Mouse (Mus musculus) hindbrain, embryonic 10.5 days (tissue): Measurements from ENCODE around the gene 2300003K06Rik. TPM values are rescaled to one million over a fixed set of nuclear protein-coding genes. Genes with fewer than 3 reads are reported as not detected.
"Not testable (repeated sequence)": the region's sequence is repeated elsewhere in the genome, so short reads cannot be mapped to it uniquely, and the experiment has no call there.

ENCODE experiments used
- DNase-seq: peaks from one replicate; pipeline ENCODE4 v3.0.0-alpha.2; 2017; ENCODE audit warnings: low spot score
- H3K27ac ChIP-seq: fragments of 300-500 bp; sonication (generic); 2 replicates; pipeline ENCODE4 v1.5.1; 2016; ENCODE audit warnings: mild to moderate bottlenecking, moderate library complexity
- H3K27me3 ChIP-seq: fragments of 300-500 bp; sonication (generic); 2 replicates; pipeline ENCODE4 v1.6.1; 2016; ENCODE audit warnings: mild to moderate bottlenecking; ENCODE audit not compliant: poor library complexity, insufficient read depth, severe bottlenecking
- H3K36me3 ChIP-seq: fragments of 300-500 bp; sonication (generic); 2 replicates; pipeline ENCODE4 v1.6.1; 2016; ENCODE audit warnings: mild to moderate bottlenecking, moderate library complexity
- H3K4me1 ChIP-seq: fragments of 300-500 bp; sonication (generic); replicated peaks from 2 replicates; pipeline ENCODE4 v1.6.1; 2016; ENCODE audit warnings: mild to moderate bottlenecking
- H3K4me3 ChIP-seq: fragments of 300-500 bp; sonication (generic); 2 replicates; pipeline ENCODE4 v1.5.1; 2016; ENCODE audit warnings: mild to moderate bottlenecking, moderate library complexity
- H3K9me3 ChIP-seq: fragments of 300-500 bp; sonication (generic); 2 replicates; pipeline ENCODE4 v1.6.1; 2016; ENCODE audit warnings: mild to moderate bottlenecking, moderate library complexity
- WGBS: fragments of 180-500 bp; shearing (Covaris S2); methylation state at CpG from one replicate; pipeline ENCODE4 v1.1.7; 2016; 5-methylcytosine and 5-hydroxymethylcytosine counted together
- polyA plus RNA-seq: library from polyadenylated mRNA; unstranded; fragments of >200 nt; fragmentation: Nextera tagmentation; extraction: Ambion mirVana; gene quantifications from 2 replicates; pipeline ENCODE4 v1.2.1, GENCODE M21; 2016

Gene 2300003K06Rik
- polyA plus RNA-seq, 1 experiment from 2014 or later = not detected

GRCm38 (mm10) chr11:99798832-99799231, 39.0 kb downstream of the 2300003K06Rik start, which contains the start of gene Gm11569:
TSS of gene Gm11569 (minus strand) at chr11:99798932.
- WGBS = no CpG with 5 or more reads among the region's 1 CpGs

GRCm38 (mm10) chr11:99793367-99793766, 44.5 kb downstream of the 2300003K06Rik start, which contains the start of gene Gm11596:
TSS of gene Gm11596 (minus strand) at chr11:99793467.
- H3K4me3 ChIP-seq = no peak within 1 kb of the TSS
- no peaks in the 10 kb centered on the region for H3K36me3 ChIP-seq
- H3K27ac ChIP-seq = no peak within 1 kb of the TSS
- H3K4me1 ChIP-seq = no peaks in the 10 kb centered on the region
- H3K9me3 ChIP-seq = no peaks in the 10 kb centered on the region
- WGBS = 83% methylated on average over 2 of the region's 2 CpGs
- DNase-seq = no peak
- H3K27me3 ChIP-seq = no peaks in the 10 kb centered on the region

More at GRCm38 (mm10) chr11:99798832-99799231, 39.0 kb downstream of the 2300003K06Rik start, which contains the start of gene Gm11569:
- not testable (repeated sequence) for H3K36me3 ChIP-seq, H3K9me3 ChIP-seq, H3K27ac ChIP-seq, H3K4me3 ChIP-seq, H3K4me1 ChIP-seq, H3K27me3 ChIP-seq, DNase-seq

Other genes starting within 250 kb of the 2300003K06Rik start
- not detected in 2 replicates for gene Krtap1-3, start 246.7 kb downstream of the 2300003K06Rik start, polyA plus RNA-seq
- gene Krtap9-3, start 240.0 kb downstream of the 2300003K06Rik start, polyA plus RNA-seq = not detected in 2 replicates
- not detected in 2 replicates for gene Gm11938, start 234.8 kb downstream of the 2300003K06Rik start, polyA plus RNA-seq
- not detected in 2 replicates for gene Gm11937, start 227.9 kb downstream of the 2300003K06Rik start, polyA plus RNA-seq
- gene Krtap2-4, start 223.2 kb downstream of the 2300003K06Rik start, polyA plus RNA-seq = not detected in 2 replicates
- not detected in 2 replicates for gene Gm11562, start 217.6 kb downstream of the 2300003K06Rik start, polyA plus RNA-seq
- gene Krtap4-1, start 209.8 kb downstream of the 2300003K06Rik start, polyA plus RNA-seq = not detected in 2 replicates
- gene Krtap4-2, start 203.0 kb downstream of the 2300003K06Rik start, polyA plus RNA-seq = not detected in 2 replicates
- not detected in 2 replicates for gene Krtap4-7, start 194.0 kb downstream of the 2300003K06Rik start, polyA plus RNA-seq
- gene Gm11555, start 187.8 kb downstream of the 2300003K06Rik start, polyA plus RNA-seq = not detected in 2 replicates
- gene Gm11563, start 179.1 kb downstream of the 2300003K06Rik start, polyA plus RNA-seq = not detected in 2 replicates
- not detected in 2 replicates for gene Krtap4-6, start 172.1 kb downstream of the 2300003K06Rik start, polyA plus RNA-seq
- not detected in 2 replicates for gene Gm14190, start 147.3 kb downstream of the 2300003K06Rik start, polyA plus RNA-seq
- not detected in 2 replicates for gene Gm14180, start 103.8 kb downstream of the 2300003K06Rik start, polyA plus RNA-seq
- gene Gm11595, start 65.2 kb downstream of the 2300003K06Rik start, polyA plus RNA-seq = not detected in 2 replicates
- gene Krtap4-8, start 57.4 kb downstream of the 2300003K06Rik start, polyA plus RNA-seq = not detected in 2 replicates
- not detected in 2 replicates for gene Krtap4-9, start 52.9 kb downstream of the 2300003K06Rik start, polyA plus RNA-seq
- not detected in 2 replicates for gene Gm11596, start 44.6 kb downstream of the 2300003K06Rik start, polyA plus RNA-seq
- not detected in 2 replicates for gene Gm11569, start 39.1 kb downstream of the 2300003K06Rik start, polyA plus RNA-seq
- not detected in 2 replicates for gene Gm11554, start 33.6 kb downstream of the 2300003K06Rik start, polyA plus RNA-seq
- gene Krtap4-13, start 28.2 kb downstream of the 2300003K06Rik start, polyA plus RNA-seq = not detected in 2 replicates
- gene Gm11564, start 22.4 kb downstream of the 2300003K06Rik start, polyA plus RNA-seq = not detected in 2 replicates
- gene Krtap4-16, start 13.5 kb upstream of the 2300003K06Rik start, polyA plus RNA-seq = not detected in 2 replicates
- not detected in 2 replicates for gene Gm11568, start 19.9 kb upstream of the 2300003K06Rik start, polyA plus RNA-seq
- gene Gm11559, start 26.4 kb upstream of the 2300003K06Rik start, polyA plus RNA-seq = not detected in 2 replicates
- not detected in 2 replicates for gene Krtap9-1, start 35.3 kb upstream of the 2300003K06Rik start, polyA plus RNA-seq
- not detected in 2 replicates for gene Gm11567, start 41.1 kb upstream of the 2300003K06Rik start, polyA plus RNA-seq
- gene Krtap31-1, start 69.9 kb upstream of the 2300003K06Rik start, polyA plus RNA-seq = not detected in 2 replicates
- gene Gm11565, start 76.7 kb upstream of the 2300003K06Rik start, polyA plus RNA-seq = not detected in 2 replicates
- not detected in 2 replicates for gene Krtap31-2, start 98.2 kb upstream of the 2300003K06Rik start, polyA plus RNA-seq
- gene Krtap9-5, start 110.4 kb upstream of the 2300003K06Rik start, polyA plus RNA-seq = not detected in 2 replicates
- gene Krtap29-1, start 141.0 kb upstream of the 2300003K06Rik start, polyA plus RNA-seq = not detected in 2 replicates
- not detected in 2 replicates for gene Krtap16-1, start 148.5 kb upstream of the 2300003K06Rik start, polyA plus RNA-seq
- not detected in 2 replicates for gene Krtap17-1, start 155.9 kb upstream of the 2300003K06Rik start, polyA plus RNA-seq
- not detected in 2 replicates for gene Krt33a, start 178.1 kb upstream of the 2300003K06Rik start, polyA plus RNA-seq
- not detected in 2 replicates for gene Krt33b, start 191.8 kb upstream of the 2300003K06Rik start, polyA plus RNA-seq
- not detected in 2 replicates for gene Krt34, start 203.5 kb upstream of the 2300003K06Rik start, polyA plus RNA-seq
- gene Krt31, start 212.5 kb upstream of the 2300003K06Rik start, polyA plus RNA-seq = not detected in 2 replicates